Mouse (Mus musculus): Measurements from ENCODE around the gene Btbd2.

Btbd2 gene

GRCm38 (mm10) chr10:80671251-80671650, 14.4 kb upstream of the Btbd2 start:
- DNase-seq (ENCODE audit: low spot score in 2 of 2) = no peak

- no peak for DNase-seq (ENCODE audit: low spot score in 2 of 2)
Observed at GRCm38 (mm10) chr10:80670531-80670930, 13.7 kb upstream of the Btbd2 start.

GRCm38 (mm10) chr10:80669737-80670485, 13.0 kb upstream of the Btbd2 start:
- peak in 1 of 2 experiments; percentile 87 for DNase-seq (ENCODE audit: low spot score in 2 of 2)

GRCm38 (mm10) chr10:80669018-80669417, 12.1 kb upstream of the Btbd2 start:
- no peak for DNase-seq (ENCODE audit: low spot score in 2 of 2)

GRCm38 (mm10) chr10:80668614-80669013, 11.7 kb upstream of the Btbd2 start:
- DNase-seq (ENCODE audit: low spot score in 2 of 2) = peak in 1 of 2 experiments; percentile 82

GRCm38 (mm10) chr10:80666837-80667412, 10.1 kb upstream of the Btbd2 start:
- no peak for DNase-seq (ENCODE audit: low spot score in 2 of 2)

GRCm38 (mm10) chr10:80665981-80666733, 9.3 kb upstream of the Btbd2 start:
- no peak for DNase-seq (ENCODE audit: low spot score in 2 of 2)

GRCm38 (mm10) chr10:80665459-80665858, 8.6 kb upstream of the Btbd2 start:
- peak in 1 of 2 experiments; percentile 57 for DNase-seq (ENCODE audit: low spot score in 2 of 2)

GRCm38 (mm10) chr10:80665016-80665380, 8.1 kb upstream of the Btbd2 start:
- peak in 1 of 2 experiments; percentile 85 for DNase-seq (ENCODE audit: low spot score in 2 of 2)

- DNase-seq (ENCODE audit: low spot score in 2 of 2) = peak; percentile 91 to 96
Observed at GRCm38 (mm10) chr10:80664197-80665015, 7.5 kb upstream of the Btbd2 start.

GRCm38 (mm10) chr10:80663485-80664196, 6.8 kb upstream of the Btbd2 start:
- DNase-seq (ENCODE audit: low spot score in 2 of 2) = no peak

- DNase-seq (ENCODE audit: low spot score in 2 of 2) = peak in 1 of 2 experiments; percentile 46
Observed at GRCm38 (mm10) chr10:80661149-80661548, 4.3 kb upstream of the Btbd2 start.

GRCm38 (mm10) chr10:80659213-80659612, 2.3 kb upstream of the Btbd2 start:
- peak in 1 of 2 experiments; percentile 73 for DNase-seq (ENCODE audit: low spot score in 2 of 2)

GRCm38 (mm10) chr10:80658841-80659202, 2.0 kb upstream of the Btbd2 start:
- DNase-seq (ENCODE audit: low spot score in 2 of 2) = no peak

- DNase-seq (ENCODE audit: low spot score in 2 of 2) = no peak
Observed at GRCm38 (mm10) chr10:80658194-80658840, 1.4 kb upstream of the Btbd2 start.

- peak; percentile 90 to 96 for DNase-seq (ENCODE audit: low spot score in 2 of 2)
Observed at GRCm38 (mm10) chr10:80656130-80656862, 575 bp downstream of the Btbd2 start.

GRCm38 (mm10) chr10:80655406-80656129, 1.3 kb downstream of the Btbd2 start:
- DNase-seq (ENCODE audit: low spot score in 2 of 2) = no peak

GRCm38 (mm10) chr10:80654866-80655265, 2.0 kb downstream of the Btbd2 start:
- no peak for DNase-seq (ENCODE audit: low spot score in 2 of 2)

- DNase-seq (ENCODE audit: low spot score in 2 of 2) = no peak
Observed at GRCm38 (mm10) chr10:80653156-80653720, 3.6 kb downstream of the Btbd2 start.
